Mouse (Mus musculus) ovary, postnatal 14 days (tissue): ENCODE results near the gene Zfp235.

Experiments
- DNase-seq: peaks from one replicate; pipeline ENCODE4 v3.0.0; 2022; ENCODE audit warnings: low spot score

Zfp235 gene

GRCm38 (mm10) chr7:24133996-24134828 lies at the start of gene Zfp235:
Gene Zfp235, plus strand, starts transcription at chr7:24134169.
- DNase-seq: peak; percentile 74

GRCm38 (mm10) chr7:24086871-24087270 lies 47.1 kb upstream of the Zfp235 start:
- DNase-seq: no peak

DNA sequence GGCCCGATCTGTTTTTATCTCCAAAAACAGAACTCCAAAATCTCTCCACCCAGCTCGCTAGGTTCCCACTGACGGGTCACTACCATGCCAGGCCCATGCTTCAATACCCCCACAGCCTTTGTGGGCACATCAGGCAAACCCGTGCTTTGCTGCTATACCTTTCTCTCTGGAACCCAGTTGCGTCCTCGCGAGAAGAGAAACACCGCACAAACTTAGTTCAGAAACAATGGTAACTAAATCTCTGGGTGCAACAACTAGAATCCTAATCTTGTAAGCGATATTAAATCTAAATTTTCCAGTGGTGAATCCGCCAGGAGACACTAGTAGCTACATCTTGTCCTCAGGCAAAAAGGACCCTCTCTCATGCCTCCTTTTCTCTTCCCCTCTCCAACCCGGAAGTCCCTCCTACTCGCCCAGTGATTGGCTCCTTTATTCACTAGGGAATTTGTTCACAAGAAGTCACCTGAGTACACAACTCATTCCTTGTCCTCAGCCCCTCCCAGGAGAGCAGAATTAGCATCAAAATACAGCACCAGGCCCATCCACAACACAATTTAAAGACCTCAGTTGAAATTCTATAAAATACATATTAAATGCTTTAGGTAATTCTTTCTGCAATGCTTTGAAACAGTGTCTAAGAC lies 46.4 kb upstream of the Zfp235 start:
- DNase-seq: no peak

DNA sequence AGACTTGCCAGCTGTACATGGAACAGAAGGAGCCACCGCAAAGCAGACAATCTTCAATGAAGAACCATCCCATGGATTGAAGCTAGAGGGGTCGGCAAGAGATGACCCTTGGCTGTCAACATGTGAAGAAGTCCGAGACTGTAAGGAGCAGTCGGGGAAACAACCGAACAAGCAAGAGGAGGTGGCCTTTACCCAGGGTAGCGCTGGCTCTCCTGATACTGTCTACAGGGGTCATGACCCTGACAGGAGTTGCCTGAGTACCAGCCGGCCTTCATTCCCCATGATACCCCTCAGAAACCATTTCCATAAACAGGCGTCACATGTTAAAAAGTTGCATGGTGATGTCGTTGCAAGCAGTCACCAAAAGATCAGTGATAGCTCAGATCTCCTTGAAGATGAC lies 29.6 kb upstream of the Zfp235 start:
- no peak for DNase-seq

DNA sequence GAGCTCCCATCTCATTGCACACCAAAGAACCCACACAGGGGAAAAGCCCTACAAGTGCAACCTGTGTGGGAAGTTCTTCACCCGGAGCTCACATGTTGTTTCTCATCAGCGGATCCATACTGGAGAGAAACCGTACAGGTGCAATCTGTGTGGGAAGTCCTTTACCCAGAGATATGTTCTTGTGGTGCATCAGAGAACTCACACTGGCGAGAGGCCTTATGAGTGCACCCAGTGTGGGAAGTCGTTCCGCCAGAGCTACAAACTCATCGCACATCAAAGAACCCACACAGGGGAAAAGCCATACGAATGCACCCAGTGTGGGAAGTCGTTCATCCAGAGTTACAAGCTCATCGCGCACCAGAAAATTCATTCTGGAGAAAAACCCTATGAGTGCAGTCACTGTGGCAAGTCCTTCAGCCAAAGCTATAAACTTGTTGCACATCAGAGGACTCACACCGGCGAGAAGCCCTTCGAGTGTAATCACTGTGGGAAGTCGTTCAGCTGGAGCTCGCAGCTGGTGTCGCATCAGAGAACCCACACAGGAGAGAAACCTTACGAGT lies 28.7 kb upstream of the Zfp235 start:
- DNase-seq: no peak

DNA sequence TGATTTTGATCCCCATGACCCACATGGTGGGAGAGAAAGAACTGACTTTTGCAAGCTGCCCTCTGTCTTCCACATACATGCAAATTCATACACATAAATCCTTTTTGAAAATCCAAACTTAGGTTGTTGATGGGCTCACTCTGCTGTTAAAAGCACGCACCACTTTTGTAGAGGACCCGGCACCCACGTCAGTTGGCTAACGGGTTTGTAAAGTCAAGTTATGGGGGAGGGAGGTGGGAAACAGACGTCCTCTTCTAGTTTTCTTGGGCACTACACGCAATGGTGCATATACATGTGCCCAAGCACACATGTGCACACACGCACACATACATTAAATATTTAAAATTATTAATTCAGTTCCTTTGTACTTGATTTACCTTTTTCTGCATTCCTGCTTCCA lies 23.1 kb upstream of the Zfp235 start:
- DNase-seq: no peak

- DNase-seq: no peak
These were observed 22.2 kb upstream of the Zfp235 start for GRCm38 (mm10) chr7:24111772-24112155.

DNA sequence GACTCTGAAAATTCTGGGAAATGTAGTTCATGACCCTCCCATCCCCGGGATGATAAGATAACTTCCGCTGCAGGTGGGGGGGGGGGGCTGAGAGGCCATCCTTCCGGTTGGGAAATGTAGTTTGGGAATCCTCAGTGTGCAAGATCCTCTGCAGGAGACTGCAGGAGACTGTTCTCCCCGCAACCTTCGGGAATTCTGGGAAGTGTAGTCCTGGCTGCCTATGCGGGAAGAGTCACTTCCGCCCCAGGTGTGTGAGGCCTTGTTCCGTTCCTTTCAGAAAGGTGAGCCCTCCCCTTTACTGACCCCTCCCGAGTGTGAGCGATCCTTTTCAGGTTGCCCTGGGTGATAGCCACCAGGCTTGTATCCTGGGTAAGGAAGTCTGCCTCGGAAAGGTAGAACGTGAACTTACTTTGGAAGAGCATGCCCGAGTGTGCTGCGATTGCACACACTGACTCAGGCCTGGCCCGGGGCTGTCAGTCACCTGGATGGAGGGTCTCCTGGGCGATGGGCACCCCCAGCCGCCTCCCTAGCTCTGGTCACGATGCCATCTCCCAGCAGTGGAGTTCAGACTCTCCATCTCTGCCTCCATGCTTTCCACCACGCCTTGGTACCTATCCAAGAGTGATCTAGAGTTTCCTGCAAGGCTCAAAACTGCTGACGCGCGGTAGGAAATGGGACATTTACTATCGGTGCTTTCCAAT lies 21.7 kb upstream of the Zfp235 start, which contains the start of gene Zfp112:
Zfp112 (plus strand) TSS at position 159 of the 701 bp plus-strand sequence.
- peak; percentile 58 for DNase-seq

- peak; percentile 21 for DNase-seq
These were observed 21.0 kb upstream of the Zfp235 start for GRCm38 (mm10) chr7:24113001-24113400.

GRCm38 (mm10) chr7:24116655-24117054 lies 17.3 kb upstream of the Zfp235 start:
- DNase-seq: no peak

DNA sequence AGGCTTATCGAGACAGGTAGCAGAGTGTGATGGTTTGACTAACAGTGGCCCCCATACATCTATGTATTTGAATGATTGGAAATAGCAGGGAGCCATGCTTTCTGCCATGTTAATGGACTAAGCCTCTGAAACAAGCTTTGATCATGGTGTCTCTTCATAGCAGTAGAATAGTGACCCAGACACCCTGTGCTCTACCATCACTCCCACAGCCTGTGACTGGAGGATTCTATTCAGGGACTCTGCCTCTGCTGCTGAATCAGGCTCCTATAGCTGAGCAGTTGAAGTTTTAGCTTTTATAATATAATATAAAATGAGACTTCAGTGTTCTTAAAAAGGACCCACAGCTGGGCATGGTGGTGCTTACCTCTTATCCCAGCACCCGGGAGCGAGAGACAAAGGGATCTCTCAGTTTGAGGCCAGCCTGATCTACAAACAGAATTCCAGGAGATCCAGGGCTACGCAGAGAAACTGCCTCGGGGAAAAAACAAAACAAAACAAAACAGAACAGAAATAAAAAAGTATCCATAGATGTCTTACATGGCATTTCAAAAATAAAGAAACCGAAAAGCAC lies 459 bp upstream of the Zfp235 start:
- no peak for DNase-seq

GRCm38 (mm10) chr7:24142566-24142965 lies 8.6 kb downstream of the Zfp235 start:
- DNase-seq: no peak

GRCm38 (mm10) chr7:24153272-24153671 lies 19.3 kb downstream of the Zfp235 start:
- no peak for DNase-seq

- DNase-seq: no peak
These were observed 38.2 kb downstream of the Zfp235 start for GRCm38 (mm10) chr7:24172191-24172590.

GRCm38 (mm10) chr7:24174618-24175336 lies 40.8 kb downstream of the Zfp235 start, which contains the start of gene Zfp114:
Gene Zfp114, plus strand, starts transcription at chr7:24175060.
- peak; percentile 60 for DNase-seq

DNA sequence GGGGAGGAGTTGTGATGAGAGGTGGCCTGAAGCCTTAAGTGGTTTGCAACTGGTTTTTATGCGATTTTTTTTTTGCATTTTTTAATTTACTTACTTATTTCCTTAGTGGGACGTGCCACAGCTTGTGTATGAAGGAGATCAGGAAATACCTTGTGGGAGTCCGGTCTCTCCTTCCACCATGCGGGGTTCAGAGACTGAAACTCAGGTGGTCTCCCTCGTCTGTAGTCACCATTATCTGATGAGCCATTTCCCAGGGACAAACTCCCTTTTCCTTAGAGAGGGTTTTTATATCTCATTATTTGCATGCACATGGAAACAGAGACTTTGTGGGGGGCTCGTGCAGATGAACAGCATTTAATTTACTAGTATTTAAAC lies 41.4 kb downstream of the Zfp235 start:
- DNase-seq: no peak

DNA sequence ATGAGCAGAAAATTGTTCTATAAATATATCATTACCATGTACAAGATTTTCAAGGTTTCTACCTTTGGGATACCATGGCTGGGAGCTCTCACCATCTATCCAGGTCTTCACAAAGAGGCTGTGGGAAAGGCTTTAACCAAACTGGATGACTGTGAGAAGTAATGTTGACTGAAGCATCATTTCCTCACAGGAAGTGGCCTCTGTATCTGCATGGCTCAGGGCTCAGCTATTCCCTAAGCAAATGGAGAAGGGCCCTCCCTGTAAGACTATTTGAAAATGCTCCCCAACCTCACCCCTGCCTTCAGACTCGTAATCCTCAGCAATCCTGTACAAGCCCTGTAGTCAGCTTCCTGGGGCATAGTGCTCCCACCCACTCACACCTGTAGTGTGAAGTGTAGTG lies 53.6 kb downstream of the Zfp235 start:
- no peak for DNase-seq

DNA sequence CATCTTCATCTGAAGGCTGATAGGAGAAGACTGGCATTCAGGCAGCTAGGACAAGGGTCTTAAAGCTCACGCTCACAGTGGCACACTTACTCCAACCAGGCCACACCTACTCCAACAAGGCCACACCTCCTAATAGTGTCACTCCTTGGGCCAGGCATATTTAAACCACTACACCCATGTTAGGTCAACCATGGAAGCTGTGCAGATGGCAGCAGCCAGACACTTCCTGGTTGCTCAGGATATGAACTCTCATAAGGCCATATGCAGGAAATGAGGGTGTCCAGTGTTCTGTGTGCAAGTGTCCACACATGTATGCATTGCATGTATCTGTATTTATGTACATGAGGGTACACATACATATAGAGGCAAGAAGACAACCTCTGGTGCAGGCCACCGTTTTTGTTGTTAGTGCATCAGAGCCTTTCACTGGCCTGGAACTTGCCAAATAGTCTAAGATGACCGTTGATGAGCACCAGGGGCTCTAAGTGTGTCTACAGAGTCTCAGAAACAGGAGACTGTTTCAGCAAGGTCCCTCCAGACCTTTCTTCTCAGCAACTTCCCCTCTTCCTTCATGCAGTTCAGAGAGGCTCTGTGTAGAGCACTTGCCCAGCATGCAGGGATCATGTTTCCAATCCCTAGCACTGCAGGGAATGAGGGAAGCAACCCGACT lies 55.1 kb downstream of the Zfp235 start:
- DNase-seq: no peak

- DNase-seq: no peak
These were observed 55.6 kb downstream of the Zfp235 start for GRCm38 (mm10) chr7:24189571-24189944.

- DNase-seq: no peak
These were observed 57.4 kb downstream of the Zfp235 start for GRCm38 (mm10) chr7:24191361-24191760.
